Mouse (Mus musculus): ENCODE data around the gene Slc2a2. TPM values are rescaled to one million over a fixed set of nuclear protein-coding genes. Genes with fewer than 3 reads are reported as not detected.

Gene Slc2a2
- total and polyA plus RNA-seq, 3 experiments: 0.24 to 7.1 (median 1.5) TPM

- ATAC-seq (ENCODE audit: extremely low read depth, insufficient number of reproducible peaks, low FRiP score, poor library complexity, severe bottlenecking) (peak; percentile 95), DNase-seq (ENCODE audit: low spot score) (peak; percentile 76)
- TF ChIP-seq GATA2 (IDR thresholded peaks at IDR 0.05; ENCODE audit: borderline replicate concordance, low read depth, low read length) (no peak), TAL1 (conservative IDR thresholded peaks at IDR 0.05; ENCODE audit: low read depth, low read length) (no peak), GATA1 (IDR thresholded peaks at IDR 0.05; ENCODE audit: borderline replicate concordance, low read length) (no peak), POLR2AphosphoS5 (IDR thresholded peaks at IDR 0.05; ENCODE audit: insufficient replicate concordance, low read depth, low read length) (no peak), CTCF (IDR thresholded peaks at IDR 0.05; ENCODE audit: low read depth, low read length) (no peak)
- Histone ChIP-seq H3K4me3 (ENCODE audit: low read depth, low read length) (peak overlapping the region; percentile 68), H3K9me3 (replicated peaks) (no peaks in the 10 kb centered on the region), H3K36me3 (replicated peaks) (peaks cover 9% of the 10 kb centered on the region), H3K4me1 (ENCODE audit: insufficient read depth, low read depth, low read length) (peaks cover 22% of the 10 kb centered on the region), H3K27me3 (ENCODE audit: insufficient read depth, low read length) (no peaks in the 10 kb centered on the region)
Observed at GRCm38 (mm10) chr3:28705522-28706137, 7.9 kb downstream of the Slc2a2 start.

GRCm38 (mm10) chr3:28706736-28707135, 9.0 kb downstream of the Slc2a2 start:
- TF ChIP-seq TAL1 (conservative IDR thresholded peaks at IDR 0.05; ENCODE audit: low read depth, low read length) (no peak), POLR2AphosphoS5 (IDR thresholded peaks at IDR 0.05; ENCODE audit: insufficient replicate concordance, low read depth, low read length) (no peak), GATA2 (IDR thresholded peaks at IDR 0.05; ENCODE audit: borderline replicate concordance, low read depth, low read length) (no peak), CTCF (IDR thresholded peaks at IDR 0.05; ENCODE audit: low read depth, low read length) (no peak), GATA1 (IDR thresholded peaks at IDR 0.05; ENCODE audit: borderline replicate concordance, low read length) (no peak)
- no peak for ATAC-seq (ENCODE audit: extremely low read depth, insufficient number of reproducible peaks, low FRiP score, poor library complexity, severe bottlenecking)

GRCm38 (mm10) chr3:28709740-28710139, 12.0 kb downstream of the Slc2a2 start:
- H3K4me3 ChIP-seq (ENCODE audit: low read depth, low read length): no peak overlapping the region
- no peaks in the 10 kb centered on the region for H3K27me3 ChIP-seq (ENCODE audit: insufficient read depth, low read length)
- H3K36me3 ChIP-seq (replicated peaks): peaks cover 14% of the 10 kb centered on the region
- TF ChIP-seq CTCF (IDR thresholded peaks at IDR 0.05; ENCODE audit: low read depth, low read length) (peak; percentile 53), POLR2AphosphoS5 (IDR thresholded peaks at IDR 0.05; ENCODE audit: insufficient replicate concordance, low read depth, low read length) (no peak), TAL1 (conservative IDR thresholded peaks at IDR 0.05; ENCODE audit: low read depth, low read length) (no peak), GATA1 (IDR thresholded peaks at IDR 0.05; ENCODE audit: borderline replicate concordance, low read length) (no peak), GATA2 (IDR thresholded peaks at IDR 0.05; ENCODE audit: borderline replicate concordance, low read depth, low read length) (no peak)
- peaks cover 55% of the 10 kb centered on the region for H3K4me1 ChIP-seq (ENCODE audit: insufficient read depth, low read depth, low read length)
- DNase-seq (ENCODE audit: low spot score) (no peak), ATAC-seq (ENCODE audit: extremely low read depth, insufficient number of reproducible peaks, low FRiP score, poor library complexity, severe bottlenecking) (no peak)
- H3K9me3 ChIP-seq (replicated peaks): no peaks in the 10 kb centered on the region

More at GRCm38 (mm10) chr3:28706736-28707135, 9.0 kb downstream of the Slc2a2 start:
- 0 out of 2 replicates have a peak overlapping the region, but pooled peaks have one; percentile 68 for H3K4me3 ChIP-seq (ENCODE audit: low read depth, low read length)
- peaks cover 27% of the 10 kb centered on the region for H3K4me1 ChIP-seq (ENCODE audit: insufficient read depth, low read depth, low read length)
- H3K9me3 ChIP-seq (replicated peaks): no peaks in the 10 kb centered on the region
- peaks cover 12% of the 10 kb centered on the region for H3K36me3 ChIP-seq (replicated peaks)
- no peaks in the 10 kb centered on the region for H3K27me3 ChIP-seq (ENCODE audit: insufficient read depth, low read length)
- no peak for DNase-seq (ENCODE audit: low spot score)

- peak; percentile 22 for DNase-seq (ENCODE audit: low spot score)
- H3K4me1 ChIP-seq (ENCODE audit: insufficient read depth, low read depth, low read length): peaks cover 56% of the 10 kb centered on the region
- peak overlapping the region; percentile 34; the same call in 1 of the 2 replicates for H3K4me3 ChIP-seq (ENCODE audit: low read depth, low read length)
- peaks cover 14% of the 10 kb centered on the region for H3K36me3 ChIP-seq (replicated peaks)
- TF ChIP-seq CTCF (IDR thresholded peaks at IDR 0.05; ENCODE audit: low read depth, low read length) (no peak), TAL1 (conservative IDR thresholded peaks at IDR 0.05; ENCODE audit: low read depth, low read length) (peak; percentile 74)
- H3K27me3 ChIP-seq (ENCODE audit: insufficient read depth, low read length): no peaks in the 10 kb centered on the region
- no peaks in the 10 kb centered on the region for H3K9me3 ChIP-seq (replicated peaks)
- ATAC-seq (ENCODE audit: extremely low read depth, insufficient number of reproducible peaks, low FRiP score, poor library complexity, severe bottlenecking): peak; percentile 86
Observed at GRCm38 (mm10) chr3:28713913-28714698, 16.4 kb downstream of the Slc2a2 start.

- DNase-seq (ENCODE audit: low spot score): no peak
- no peaks in the 10 kb centered on the region for H3K27me3 ChIP-seq (ENCODE audit: insufficient read depth, low read length)
- no peak overlapping the region for H3K4me3 ChIP-seq (ENCODE audit: low read depth, low read length)
- H3K9me3 ChIP-seq (replicated peaks): no peaks in the 10 kb centered on the region
- no peak for ATAC-seq (ENCODE audit: extremely low read depth, insufficient number of reproducible peaks, low FRiP score, poor library complexity, severe bottlenecking)
- peaks cover 48% of the 10 kb centered on the region for H3K4me1 ChIP-seq (ENCODE audit: insufficient read depth, low read depth, low read length)
- H3K36me3 ChIP-seq (replicated peaks): peaks cover 10% of the 10 kb centered on the region
- TF ChIP-seq GATA2 (IDR thresholded peaks at IDR 0.05; ENCODE audit: borderline replicate concordance, low read depth, low read length): no peak
- TF ChIP-seq TAL1 (conservative IDR thresholded peaks at IDR 0.05; ENCODE audit: low read depth, low read length): no peak
- TF ChIP-seq POLR2AphosphoS5 (IDR thresholded peaks at IDR 0.05; ENCODE audit: insufficient replicate concordance, low read depth, low read length): no peak
- TF ChIP-seq GATA1 (IDR thresholded peaks at IDR 0.05; ENCODE audit: borderline replicate concordance, low read length): no peak
- TF ChIP-seq CTCF (IDR thresholded peaks at IDR 0.05; ENCODE audit: low read depth, low read length): no peak
Observed at GRCm38 (mm10) chr3:28718521-28718920, 20.8 kb downstream of the Slc2a2 start.

- Histone ChIP-seq H3K9me3 (replicated peaks) (no peaks in the 10 kb centered on the region), H3K36me3 (replicated peaks) (peaks cover 14% of the 10 kb centered on the region), H3K4me1 (ENCODE audit: insufficient read depth, low read depth, low read length) (peaks cover 30% of the 10 kb centered on the region), H3K27me3 (ENCODE audit: insufficient read depth, low read length) (no peaks in the 10 kb centered on the region), H3K4me3 (ENCODE audit: low read depth, low read length) (no peak overlapping the region)
- no peak for TF ChIP-seq CTCF (IDR thresholded peaks at IDR 0.05; ENCODE audit: low read depth, low read length)
- no peak for TF ChIP-seq TAL1 (conservative IDR thresholded peaks at IDR 0.05; ENCODE audit: low read depth, low read length)
- no peak for TF ChIP-seq GATA1 (IDR thresholded peaks at IDR 0.05; ENCODE audit: borderline replicate concordance, low read length)
- DNase-seq (ENCODE audit: low spot score): no peak
- no peak for ATAC-seq (ENCODE audit: extremely low read depth, insufficient number of reproducible peaks, low FRiP score, poor library complexity, severe bottlenecking)
Observed at GRCm38 (mm10) chr3:28721218-28721617, 23.5 kb downstream of the Slc2a2 start.
